Mouse (Mus musculus): Measurements from ENCODE around the gene Rwdd1.

GRCm38 (mm10) chr10:33986771-33987170 is 32.7 kb downstream of the Rwdd1 start:
- TF ChIP-seq CTCF (IDR thresholded peaks at IDR 0.05; ENCODE audit: low read depth) = peak; percentile 99
- TF ChIP-seq EP300 (IDR thresholded peaks at IDR 0.05; ENCODE audit: low read depth) = no peak
